Mouse (Mus musculus) kidney, adult 18-20 months (tissue): Measurements from ENCODE around the gene Kdm4c.
"Not testable (repeated sequence)": the region's sequence is repeated elsewhere in the genome, so short reads cannot be mapped to it uniquely, and the experiment has no call there.

Source experiments
- DNase-seq: peaks from one replicate; pipeline ENCODE4 v3.0.0; 2021

Gene Kdm4c

DNA sequence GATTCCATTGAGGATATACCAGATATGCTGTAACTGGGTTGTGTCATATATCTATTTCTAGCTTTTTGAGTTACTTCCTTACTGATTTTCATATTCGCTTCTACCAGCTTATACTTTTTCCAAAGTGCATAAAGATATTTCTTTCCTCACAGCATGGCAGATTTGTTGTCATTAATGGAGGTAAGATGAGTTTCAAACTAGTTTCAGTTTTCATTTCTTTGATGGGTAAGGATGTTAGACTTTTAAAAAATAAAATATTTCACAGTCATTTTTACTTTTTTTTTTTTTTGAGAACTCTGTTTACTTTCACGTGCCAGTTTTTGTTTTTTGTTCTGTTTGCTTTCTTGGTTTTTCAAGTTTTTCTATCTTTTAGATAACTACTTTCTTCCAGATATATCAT is 70.6 kb downstream of the Kdm4c start:
- no peak for DNase-seq

DNA sequence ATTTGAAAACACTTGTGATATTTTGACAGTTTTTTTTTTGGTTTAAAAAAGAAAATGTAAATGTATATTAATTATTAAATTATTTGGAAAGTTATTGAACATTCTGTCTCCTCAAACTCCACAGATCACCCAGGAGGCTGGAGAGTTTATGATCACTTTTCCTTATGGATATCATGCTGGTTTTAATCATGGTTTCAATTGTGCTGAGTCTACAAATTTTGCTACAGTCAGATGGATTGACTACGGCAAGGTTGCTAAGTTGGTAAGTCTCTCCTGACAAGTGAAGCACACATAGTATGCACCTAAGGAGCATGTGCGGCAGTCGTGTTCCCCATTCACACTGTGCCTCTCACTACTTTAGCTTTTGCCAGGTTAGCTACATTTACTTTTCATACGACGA is 73.1 kb downstream of the Kdm4c start:
- DNase-seq = no peak

DNA sequence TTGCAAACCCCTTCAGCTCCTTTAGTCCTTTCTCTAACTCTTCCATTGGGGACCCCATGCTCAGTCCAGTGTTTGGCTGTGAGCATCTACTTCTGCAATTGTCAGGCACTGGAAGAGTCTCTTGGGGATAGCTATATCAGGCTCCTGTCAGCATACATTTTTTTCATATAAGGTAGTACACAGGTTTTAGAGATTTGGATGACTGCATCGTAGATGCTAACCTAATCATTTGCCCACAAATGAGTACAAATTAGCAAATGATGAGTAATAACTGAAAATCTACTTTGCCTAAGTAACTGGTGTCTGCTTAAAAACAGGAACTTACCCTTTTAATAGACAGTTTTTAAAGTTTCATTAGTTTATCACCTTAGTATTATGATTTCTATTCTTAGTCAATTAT is 77.0 kb downstream of the Kdm4c start:
- DNase-seq = no peak

DNA sequence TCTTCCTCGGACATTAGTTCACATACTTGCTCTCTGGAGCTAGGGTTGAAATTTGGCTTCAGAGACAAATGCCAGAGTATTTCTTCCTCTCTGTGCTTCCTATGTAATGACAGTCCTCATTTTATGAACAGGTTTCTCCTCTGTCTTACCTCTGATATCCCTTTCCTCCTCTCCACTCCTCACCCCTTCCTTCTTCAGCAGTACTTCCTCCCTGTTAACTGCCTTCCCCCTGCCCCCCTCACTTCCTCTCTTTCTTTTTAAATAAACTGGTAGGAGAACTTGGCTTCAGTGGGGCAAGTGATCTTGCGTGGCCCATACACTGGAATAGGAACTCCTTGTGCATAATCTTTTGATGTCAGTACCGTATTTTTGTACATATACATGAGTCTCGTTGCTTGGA is 115.2 kb downstream of the Kdm4c start:
- DNase-seq = no peak

DNA sequence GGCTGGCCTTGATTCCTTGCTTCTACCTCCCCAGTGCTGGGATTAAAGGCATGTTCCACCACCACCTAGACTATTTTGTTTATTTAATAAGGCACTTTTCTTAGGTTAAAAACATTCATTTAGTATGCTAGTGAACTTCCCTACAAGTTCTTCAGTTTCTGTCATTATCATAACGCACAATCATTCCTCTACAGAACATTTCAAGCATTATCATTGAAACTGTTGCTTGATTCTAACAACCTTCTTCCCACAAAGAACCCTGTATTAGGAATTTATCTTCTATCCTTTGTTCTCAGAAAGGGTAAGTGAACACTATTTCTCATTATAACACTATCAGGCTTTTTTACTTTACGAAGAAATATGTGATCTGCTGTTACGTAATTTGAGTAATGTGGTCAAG is 118.0 kb downstream of the Kdm4c start:
- DNase-seq = no peak

DNA sequence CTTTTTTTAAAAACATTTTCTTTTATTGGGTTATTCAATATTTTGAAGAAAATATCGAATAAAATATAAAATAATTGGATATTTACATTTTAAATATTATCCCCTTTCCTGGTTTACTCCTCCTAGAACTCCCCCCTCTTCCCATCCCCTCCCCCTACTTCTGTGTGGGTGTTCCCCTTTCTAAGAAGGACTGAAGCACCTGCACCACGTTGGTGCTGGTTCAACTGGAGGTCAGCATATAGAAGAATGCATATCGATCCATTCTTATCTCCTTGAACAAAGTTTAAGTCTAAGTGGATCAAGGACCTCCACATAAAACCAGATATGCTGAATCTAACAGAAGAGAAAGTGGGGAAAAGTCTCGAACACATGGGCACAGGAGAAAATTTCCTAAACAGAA is 144.3 kb downstream of the Kdm4c start:
- DNase-seq = no peak

DNA sequence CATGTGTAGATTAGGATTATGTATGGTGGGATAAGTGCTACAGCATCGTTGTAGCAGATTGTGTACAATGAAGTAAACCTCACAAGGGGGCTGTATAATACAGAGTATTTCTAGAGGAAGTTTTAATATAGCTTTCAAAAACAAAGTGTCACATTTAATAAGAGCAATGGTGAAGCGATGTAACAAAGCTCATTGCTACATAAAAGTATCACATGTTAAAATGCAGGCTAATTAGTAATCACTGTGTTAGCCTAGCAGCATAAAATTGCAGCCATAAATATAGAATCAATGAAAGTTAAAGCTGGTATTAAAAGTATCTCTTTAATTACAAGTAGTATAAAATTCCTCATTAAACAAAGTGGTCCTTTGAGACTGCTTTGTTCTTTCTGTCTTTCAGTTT is 150.9 kb downstream of the Kdm4c start:
- DNase-seq = no peak

DNA sequence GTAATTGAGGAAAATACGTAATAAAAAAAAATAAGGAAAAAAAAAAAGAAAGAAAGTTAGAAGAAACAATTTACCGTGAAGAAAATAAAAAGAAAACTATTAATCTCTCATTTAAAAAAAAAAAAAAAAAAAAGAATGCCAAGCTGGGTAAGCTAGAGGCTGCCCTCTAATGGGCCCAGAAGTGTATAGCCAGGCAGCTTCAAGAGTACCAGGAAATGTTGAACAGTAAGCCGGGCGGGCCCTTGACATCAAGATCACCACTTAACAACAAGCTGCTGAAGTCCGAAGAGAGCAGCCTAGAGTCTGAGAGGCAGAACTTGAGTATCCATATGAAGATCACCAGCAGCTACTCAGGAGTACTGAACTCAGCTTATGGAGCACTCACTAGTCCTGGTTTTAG is 154.3 kb downstream of the Kdm4c start:
- DNase-seq = no peak

DNA sequence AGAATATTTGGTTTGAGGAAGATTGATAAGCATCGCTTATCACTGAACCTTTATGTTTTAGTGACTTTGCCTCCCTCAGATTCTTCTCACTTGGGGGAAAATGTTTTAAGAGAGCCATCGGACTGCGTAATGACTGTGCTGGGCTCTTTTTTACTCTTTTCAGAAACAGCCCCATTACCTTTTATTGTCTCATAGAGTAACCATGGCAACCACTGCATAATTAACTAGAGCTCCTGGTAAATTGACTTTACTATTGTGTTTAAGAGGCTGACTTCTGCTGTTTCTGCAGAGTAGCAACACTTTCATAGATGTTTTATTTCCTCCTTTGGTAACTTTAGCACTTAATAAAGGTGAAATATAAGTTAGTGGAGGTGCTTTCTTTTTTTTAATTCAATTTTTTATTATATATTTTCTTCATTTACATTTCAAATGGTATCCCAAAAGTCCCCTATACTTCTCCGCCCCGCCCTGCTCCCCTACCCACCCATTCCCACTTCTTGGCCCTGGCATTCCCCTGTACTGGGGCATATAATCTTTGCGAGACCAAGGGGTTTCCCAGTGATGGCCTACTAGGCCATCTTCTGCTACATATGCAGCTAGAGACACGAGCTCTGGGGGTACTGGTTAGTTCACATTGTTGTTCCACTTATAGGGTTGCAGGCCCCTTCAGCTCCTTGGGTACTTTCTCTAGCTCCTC is 159.5 kb downstream of the Kdm4c start:
- not testable (repeated sequence) for DNase-seq

DNA sequence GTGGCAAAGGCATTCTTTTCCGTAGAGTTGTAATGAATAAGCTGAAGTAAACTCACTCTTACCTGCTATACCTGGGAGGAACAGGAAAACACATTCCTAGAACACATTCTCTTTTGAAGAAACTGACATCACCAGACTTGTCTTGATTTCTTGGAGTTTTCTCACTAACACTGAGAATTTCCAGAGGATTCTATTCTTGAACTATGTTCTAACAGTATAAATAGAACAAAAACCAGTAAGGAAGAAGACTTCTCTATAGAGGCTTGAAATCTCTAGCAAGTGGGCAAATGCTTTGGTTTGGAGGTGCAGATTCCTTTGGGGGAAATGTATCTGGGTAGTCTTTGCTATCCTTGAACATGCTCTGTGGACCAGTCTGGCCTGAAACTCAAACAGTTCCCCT is 166.4 kb downstream of the Kdm4c start:
- DNase-seq = no peak

DNA sequence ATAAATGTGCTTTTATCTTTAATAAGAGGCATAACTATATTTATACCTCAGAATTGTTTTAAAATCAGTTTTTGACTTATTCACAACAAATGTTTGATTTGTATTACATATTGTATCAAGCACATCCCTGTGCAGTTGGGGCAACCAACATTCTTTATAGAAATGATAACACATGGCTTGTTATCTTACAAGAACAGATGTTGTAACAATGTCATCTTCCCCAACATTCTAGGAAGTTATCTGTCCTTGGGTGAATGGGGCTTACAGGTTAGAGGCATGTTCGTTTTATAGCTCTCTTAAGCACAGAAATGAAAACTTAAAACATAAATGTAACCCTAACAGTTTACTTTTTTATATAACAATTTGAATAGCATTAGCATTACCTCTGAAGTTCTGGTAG is 177.5 kb downstream of the Kdm4c start:
- no peak for DNase-seq
